Mouse (Mus musculus): ENCODE data around the gene Chaf1b.

Chaf1b gene

GRCm38 (mm10) chr16:93947396-93947795 lies 63.7 kb downstream of the Chaf1b start:
- no peak for DNase-seq (ENCODE audit: low spot score in 2 of 2)

Data from spleen, postnatal 10 days (tissue).